Comparison of ENCODE assay signal across 8 mouse cellular contexts in genomic region chrX:49287700-49288563, GRCm38 (mm10). TPM values are rescaled to one million over a fixed set of nuclear protein-coding genes. Genes with fewer than 3 reads are reported as not detected.
DNase-seq lines count a peak whose midpoint lies in the region; ATAC-seq and TF ChIP-seq lines count a peak whose summit lies in the region.

TSS of gene Enox2 (minus strand) at chrX:49288259.

- WGBS in forebrain, embryonic 16.5 days: 21% methylated on average over 26 of the region's 26 CpGs
- 21% methylated on average over 25 of the region's 26 CpGs for WGBS in lung, embryonic 14.5 days
- WGBS in olfactory bulb, adult 2 months: 19% methylated on average over 25 of the region's 26 CpGs
- WGBS in thymus, adult 2 months: under 1% methylated on average over 21 of the region's 26 CpGs

- H3K4me3 ChIP-seq in G1E (ENCODE audit: low read depth, low read length): peak within 1 kb of the TSS; percentile 13; the same call in 1 of the 2 replicates
- H3K4me3 ChIP-seq in forebrain, embryonic 16.5 days (replicated peaks; ENCODE audit: low read length): peak within 1 kb of the TSS; percentile 62
- peak within 1 kb of the TSS; percentile 69 for H3K4me3 ChIP-seq in layer of hippocampus, adult 2 months
- peak within 1 kb of the TSS; percentile 52 for H3K4me3 ChIP-seq in lung, embryonic 14.5 days (ENCODE audit: low read depth, low read length)
- peak within 1 kb of the TSS; percentile 68 for H3K4me3 ChIP-seq in olfactory bulb, adult 2 months (ENCODE audit: insufficient read depth, low read depth, low read length)
- H3K4me3 ChIP-seq in thymus, adult 2 months (ENCODE audit: control insufficient read depth, insufficient read depth, low read length): peak within 1 kb of the TSS; percentile 97

- H3K36me3 ChIP-seq in G1E (replicated peaks): no peaks in the 10 kb centered on the region
- no peaks in the 10 kb centered on the region for H3K36me3 ChIP-seq in forebrain, embryonic 16.5 days (ENCODE audit: control insufficient read depth, insufficient read depth)
- H3K36me3 ChIP-seq in lung, embryonic 14.5 days (ENCODE audit: insufficient read depth): no peaks in the 10 kb centered on the region
- H3K36me3 ChIP-seq in thymus, adult 2 months (ENCODE audit: control insufficient read depth, insufficient read depth, low read length): no peaks in the 10 kb centered on the region

- no peak for TF ChIP-seq CTCF in G1E (IDR thresholded peaks at IDR 0.05; ENCODE audit: low read depth, low read length)
- no peak for TF ChIP-seq CTCF in layer of hippocampus, adult 2 months (conservative IDR thresholded peaks at IDR 0.05)
- TF ChIP-seq CTCF in lung, embryonic 14.5 days (IDR thresholded peaks at IDR 0.05; ENCODE audit: low read depth): no peak
- no peak for TF ChIP-seq CTCF in olfactory bulb, adult 2 months (IDR thresholded peaks at IDR 0.05; ENCODE audit: insufficient read depth, low read depth, low read length)
- no peak for TF ChIP-seq CTCF in thymus, adult 2 months (IDR thresholded peaks at IDR 0.05; ENCODE audit: borderline replicate concordance, control insufficient read depth, extremely low read depth, insufficient read depth, low read length, poor library complexity)

- no peak for DNase-seq in G1E (ENCODE audit: low spot score)
- DNase-seq in cerebellum, adult 18-20 months: peak; percentile 76 to 86
- peak; percentile 67 to 80 for DNase-seq in heart, postnatal 36 days
- peak; percentile 66 to 91 for DNase-seq in layer of hippocampus, adult 2 months (ENCODE audit: low spot score in 2 of 2)
- peak; percentile 90 for DNase-seq in lung, embryonic 14.5 days
- peak; percentile 67 for DNase-seq in thymus, adult 2 months

- H3K27ac ChIP-seq in forebrain, embryonic 16.5 days (ENCODE audit: low read length): peak within 1 kb of the TSS; percentile 58; the same call in 1 of the 2 replicates
- peak within 1 kb of the TSS; percentile 94 for H3K27ac ChIP-seq in layer of hippocampus, adult 2 months
- peak within 1 kb of the TSS; percentile 70; the same call in 1 of the 2 replicates for H3K27ac ChIP-seq in lung, embryonic 14.5 days (ENCODE audit: low read depth)
- peak within 1 kb of the TSS; percentile 86 for H3K27ac ChIP-seq in olfactory bulb, adult 2 months (ENCODE audit: insufficient read depth, low read depth, low read length)
- peak within 1 kb of the TSS; percentile 55; the same call in 1 of the 2 replicates for H3K27ac ChIP-seq in thymus, adult 2 months (ENCODE audit: control insufficient read depth, insufficient read depth, low read length)

- no peaks in the 10 kb centered on the region for H3K27me3 ChIP-seq in G1E (ENCODE audit: insufficient read depth, low read length)
- H3K27me3 ChIP-seq in forebrain, embryonic 16.5 days (replicated peaks; ENCODE audit: control insufficient read depth, insufficient read depth, low read length): no peaks in the 10 kb centered on the region
- H3K27me3 ChIP-seq in lung, embryonic 14.5 days (ENCODE audit: insufficient read depth, low read length): no peaks in the 10 kb centered on the region
- no peaks in the 10 kb centered on the region for H3K27me3 ChIP-seq in thymus, adult 2 months (ENCODE audit: control insufficient read depth, insufficient read depth, low read length)

- no peaks in the 10 kb centered on the region for H3K9me3 ChIP-seq in G1E (replicated peaks)
- H3K9me3 ChIP-seq in forebrain, embryonic 16.5 days (ENCODE audit: control insufficient read depth, low read length): no peaks in the 10 kb centered on the region
- H3K9me3 ChIP-seq in lung, embryonic 14.5 days (ENCODE audit: low read depth, low read length): no peaks in the 10 kb centered on the region

- 0 out of 2 replicates have a peak, but pooled peaks have one; percentile 28 for ATAC-seq in G1E (ENCODE audit: extremely low read depth, insufficient number of reproducible peaks, low FRiP score, poor library complexity, severe bottlenecking)
- ATAC-seq in forebrain, embryonic 16.5 days: peak; percentile 100
- ATAC-seq in lung, embryonic 14.5 days (ENCODE audit: insufficient read depth): peak; percentile 100

- peak within 1 kb of the TSS; percentile 58 for H3K4me2 ChIP-seq in forebrain, embryonic 16.5 days (ENCODE audit: low read length)
- H3K4me2 ChIP-seq in lung, embryonic 14.5 days: peak within 1 kb of the TSS; percentile 58

- peak; percentile 56 for TF ChIP-seq POLR2A in olfactory bulb, adult 2 months (IDR thresholded peaks at IDR 0.05; ENCODE audit: insufficient read depth, low read depth, low read length)
- peak; percentile 70 for TF ChIP-seq POLR2A in thymus, adult 2 months (IDR thresholded peaks at IDR 0.05; ENCODE audit: control insufficient read depth, extremely low read depth, insufficient read depth, low read length, poor library complexity)

- no peaks in the 10 kb centered on the region for H3K4me1 ChIP-seq in G1E (ENCODE audit: insufficient read depth, low read depth, low read length)
- no peaks in the 10 kb centered on the region; the same call in 1 of the 2 replicates for H3K4me1 ChIP-seq in forebrain, embryonic 16.5 days (replicated peaks; ENCODE audit: control insufficient read depth, insufficient read depth, low read length)
- no peaks in the 10 kb centered on the region for H3K4me1 ChIP-seq in lung, embryonic 14.5 days (ENCODE audit: insufficient read depth)
- H3K4me1 ChIP-seq in olfactory bulb, adult 2 months (ENCODE audit: control insufficient read depth, insufficient read depth, low read length): no peaks in the 10 kb centered on the region
- no peaks in the 10 kb centered on the region for H3K4me1 ChIP-seq in thymus, adult 2 months (replicated peaks; ENCODE audit: control insufficient read depth, insufficient read depth, low read length)

- intact Hi-C loops in heart, postnatal 36 days (cut with DNase I): loop anchor here (10.0 kb wide), 2 partner anchors 273 to 593 kb away; partner anchors contain the start of gene Rbmx2

- H3K9ac ChIP-seq in forebrain, embryonic 16.5 days (replicated peaks; ENCODE audit: low read depth, low read length): peak within 1 kb of the TSS; percentile 69
- H3K9ac ChIP-seq in lung, embryonic 14.5 days: peak within 1 kb of the TSS; percentile 51

RNA-seq across cellular contexts. Expression of gene Enox2, which starts in this region (rescaled TPM):
- total RNA-seq in G1E (2014; fragmentation: Nextera tagmentation): 0.63 and 2.3 TPM in 2 replicates
- 2.2 and 2.6 TPM in 2 replicates for total RNA-seq in G1E (2017)
- 0.23 TPM in 2 replicates for polyA plus RNA-seq in G1E (2012)
- 6.7 and 9.0 TPM in 2 replicates for polyA plus RNA-seq in forebrain, embryonic 16.5 days (2015; fragmentation: Nextera tagmentation; extraction: Ambion mirVana)
- total RNA-seq in heart, postnatal 36 days (2021): 1 to 10 TPM; 8.8 to 9.9 TPM
- total RNA-seq in layer of hippocampus, adult 2 months (2021): 10 to 100 TPM; 16.3 TPM
- polyA plus RNA-seq in lung, embryonic 14.5 days (2014; fragmentation: Nextera tagmentation; extraction: Ambion mirVana): 7.4 and 9.4 TPM in 2 replicates
- not detected in 2 replicates for polyA plus RNA-seq in olfactory bulb, adult 2 months (2012; ENCODE audit: insufficient read depth, insufficient read length, low replicate concordance, missing spikeins)
- 6.8 and 11.4 TPM in 2 replicates for polyA plus RNA-seq in thymus, adult 2 months (2012; rRNA removed)

Comparison
In these comparisons a context has a peak if more than half of its experiments do, and no peak if none do; other contexts are left out.
1. ATAC-seq: peak in every context shown above with its lines; median percentile 100 in forebrain, embryonic 16.5 days; 100 in lung, embryonic 14.5 days; 28 in G1E.
2. H3K4me3 ChIP-seq: peak in every context shown above with its lines; median percentile 97 in thymus, adult 2 months; 69 in layer of hippocampus, adult 2 months; 68 in olfactory bulb, adult 2 months; 62 in forebrain, embryonic 16.5 days; 52 in lung, embryonic 14.5 days; 13 in G1E.